Mouse (Mus musculus): ENCODE results near the gene Gm17087.

Gm17087 gene

GRCm38 (mm10) chr17:8566850-8567249, at the start of gene Gm17087:
TSS of gene Gm17087 (minus strand) at chr17:8566950.
- ATAC-seq (ENCODE audit: insufficient number of reproducible peaks, low FRiP score, low TSS enrichment): no peak

- peak; percentile 70; the same call in 1 of the 2 replicates for ATAC-seq (ENCODE audit: insufficient number of reproducible peaks, low FRiP score, low TSS enrichment)
Observed at GRCm38 (mm10) chr17:8613882-8614551, 47.3 kb upstream of the Gm17087 start.

- ATAC-seq (ENCODE audit: insufficient number of reproducible peaks, low FRiP score, low TSS enrichment): no peak
Observed at GRCm38 (mm10) chr17:8611916-8612315, 45.2 kb upstream of the Gm17087 start.

GRCm38 (mm10) chr17:8606695-8607094, 39.9 kb upstream of the Gm17087 start:
- no peak for ATAC-seq (ENCODE audit: insufficient number of reproducible peaks, low FRiP score, low TSS enrichment)

- no peak for ATAC-seq (ENCODE audit: insufficient number of reproducible peaks, low FRiP score, low TSS enrichment)
Observed at GRCm38 (mm10) chr17:8605921-8606320, 39.2 kb upstream of the Gm17087 start.

GRCm38 (mm10) chr17:8602976-8603375, 36.2 kb upstream of the Gm17087 start:
- no peak for ATAC-seq (ENCODE audit: insufficient number of reproducible peaks, low FRiP score, low TSS enrichment)

- peak; percentile 65 for ATAC-seq (ENCODE audit: insufficient number of reproducible peaks, low FRiP score, low TSS enrichment)
Observed at GRCm38 (mm10) chr17:8597790-8598189, 31.0 kb upstream of the Gm17087 start.

GRCm38 (mm10) chr17:8592427-8593277, 25.9 kb upstream of the Gm17087 start:
- ATAC-seq (ENCODE audit: insufficient number of reproducible peaks, low FRiP score, low TSS enrichment): peak; percentile 65

GRCm38 (mm10) chr17:8581579-8581978, 14.8 kb upstream of the Gm17087 start:
- no peak for ATAC-seq (ENCODE audit: insufficient number of reproducible peaks, low FRiP score, low TSS enrichment)

- ATAC-seq (ENCODE audit: insufficient number of reproducible peaks, low FRiP score, low TSS enrichment): no peak
Observed at GRCm38 (mm10) chr17:8580360-8580759, 13.6 kb upstream of the Gm17087 start.

- no peak for ATAC-seq (ENCODE audit: insufficient number of reproducible peaks, low FRiP score, low TSS enrichment)
Observed at GRCm38 (mm10) chr17:8573542-8574260, 7.0 kb upstream of the Gm17087 start.

- ATAC-seq (ENCODE audit: insufficient number of reproducible peaks, low FRiP score, low TSS enrichment): no peak
Observed at GRCm38 (mm10) chr17:8562886-8563280, 3.9 kb downstream of the Gm17087 start.

GRCm38 (mm10) chr17:8562101-8562885, 4.5 kb downstream of the Gm17087 start:
- ATAC-seq (ENCODE audit: insufficient number of reproducible peaks, low FRiP score, low TSS enrichment): no peak

GRCm38 (mm10) chr17:8557926-8558325, 8.8 kb downstream of the Gm17087 start:
- ATAC-seq (ENCODE audit: insufficient number of reproducible peaks, low FRiP score, low TSS enrichment): no peak

- no peak for ATAC-seq (ENCODE audit: insufficient number of reproducible peaks, low FRiP score, low TSS enrichment)
Observed at GRCm38 (mm10) chr17:8556223-8556622, 10.5 kb downstream of the Gm17087 start.

GRCm38 (mm10) chr17:8555785-8556184, 11.0 kb downstream of the Gm17087 start:
- no peak for ATAC-seq (ENCODE audit: insufficient number of reproducible peaks, low FRiP score, low TSS enrichment)

- peak; percentile 78 for ATAC-seq (ENCODE audit: insufficient number of reproducible peaks, low FRiP score, low TSS enrichment)
Observed at GRCm38 (mm10) chr17:8554219-8554618, 12.5 kb downstream of the Gm17087 start.

GRCm38 (mm10) chr17:8553601-8554000, 13.1 kb downstream of the Gm17087 start:
- no peak for ATAC-seq (ENCODE audit: insufficient number of reproducible peaks, low FRiP score, low TSS enrichment)

- ATAC-seq (ENCODE audit: insufficient number of reproducible peaks, low FRiP score, low TSS enrichment): peak; percentile 75
Observed at GRCm38 (mm10) chr17:8552346-8553035, 14.3 kb downstream of the Gm17087 start.

- ATAC-seq (ENCODE audit: insufficient number of reproducible peaks, low FRiP score, low TSS enrichment): no peak
Observed at GRCm38 (mm10) chr17:8551641-8552040, 15.1 kb downstream of the Gm17087 start.

Data from cerebellum, adult (tissue).